Mouse (Mus musculus): ENCODE measurements around the gene Opn3.
A peak's percentile ranks its signal among the peaks of the same experiment; 100 is the strongest.

The Opn3 gene

GRCm38 (mm10) chr1:175692246-175692996 is at the start of gene Opn3, which contains the start of gene Chml:
Gene Opn3, minus strand, starts transcription at chr1:175692776.
Gene Chml, minus strand, starts transcription at chr1:175692901.
- peak; percentile 100 for DNase-seq

- DNase-seq: no peak
These were observed 33.2 kb upstream of the Opn3 start for GRCm38 (mm10) chr1:175725771-175726170.

- no peak for DNase-seq
These were observed 24.3 kb upstream of the Opn3 start for GRCm38 (mm10) chr1:175716832-175717231.

- DNase-seq: no peak
These were observed 19.8 kb upstream of the Opn3 start for GRCm38 (mm10) chr1:175712338-175712909.

- DNase-seq: no peak
These were observed 15.4 kb upstream of the Opn3 start for GRCm38 (mm10) chr1:175708013-175708412.

GRCm38 (mm10) chr1:175707599-175707998 is 15.0 kb upstream of the Opn3 start:
- DNase-seq: no peak

GRCm38 (mm10) chr1:175701145-175701544 is 8.6 kb upstream of the Opn3 start:
- no peak for DNase-seq

- no peak for DNase-seq
These were observed 7.2 kb upstream of the Opn3 start for GRCm38 (mm10) chr1:175699796-175700195.

GRCm38 (mm10) chr1:175699375-175699774 is 6.8 kb upstream of the Opn3 start:
- no peak for DNase-seq

- DNase-seq: no peak
These were observed 5.7 kb upstream of the Opn3 start, which contains the start of gene Wdr64 for GRCm38 (mm10) chr1:175698293-175698692. Gene Wdr64, plus strand, starts transcription at chr1:175698593.

- DNase-seq: peak; percentile 10
These were observed 919 bp upstream of the Opn3 start for GRCm38 (mm10) chr1:175693429-175693960.

GRCm38 (mm10) chr1:175692997-175693361 is 403 bp upstream of the Opn3 start:
- no peak for DNase-seq

GRCm38 (mm10) chr1:175691686-175692245 is 810 bp downstream of the Opn3 start:
- DNase-seq: peak; percentile 9

- no peak for DNase-seq
These were observed 11.6 kb downstream of the Opn3 start for GRCm38 (mm10) chr1:175680995-175681394.

GRCm38 (mm10) chr1:175677459-175677858 is 15.1 kb downstream of the Opn3 start:
- no peak for DNase-seq

GRCm38 (mm10) chr1:175675116-175675515 is 17.5 kb downstream of the Opn3 start:
- no peak for DNase-seq

GRCm38 (mm10) chr1:175673563-175674325 is 18.8 kb downstream of the Opn3 start:
- DNase-seq: no peak

- no peak for DNase-seq
These were observed 20.9 kb downstream of the Opn3 start for GRCm38 (mm10) chr1:175671626-175672025.

- no peak for DNase-seq
These were observed 22.5 kb downstream of the Opn3 start for GRCm38 (mm10) chr1:175670042-175670441.

- no peak for DNase-seq
These were observed 23.1 kb downstream of the Opn3 start for GRCm38 (mm10) chr1:175669456-175669855.

- peak; percentile 31 for DNase-seq
These were observed 23.7 kb downstream of the Opn3 start for GRCm38 (mm10) chr1:175668666-175669405.

- no peak for DNase-seq
These were observed 32.7 kb downstream of the Opn3 start for GRCm38 (mm10) chr1:175659900-175660299.

All from kidney, postnatal 14 days (tissue).